Mouse (Mus musculus) embryo, embryonic 11.5 days (tissue): Measurements from ENCODE around the gene Ak9.
A peak's percentile ranks its signal among the peaks of the same experiment; 100 is the strongest.

Experiments
- DNase-seq: peaks from one replicate; pipeline ENCODE4 v3.0.0-alpha.2; 2012; ENCODE audit warnings: low read depth, low spot score

The Ak9 gene

GRCm38 (mm10) chr10:41450780-41451522 lies 147.2 kb downstream of the Ak9 start:
- DNase-seq: no peak

- DNase-seq: no peak
Measured at GRCm38 (mm10) chr10:41451656-41452055, 147.9 kb downstream of the Ak9 start.

GRCm38 (mm10) chr10:41452791-41453190 lies 149.0 kb downstream of the Ak9 start:
- no peak for DNase-seq

DNA sequence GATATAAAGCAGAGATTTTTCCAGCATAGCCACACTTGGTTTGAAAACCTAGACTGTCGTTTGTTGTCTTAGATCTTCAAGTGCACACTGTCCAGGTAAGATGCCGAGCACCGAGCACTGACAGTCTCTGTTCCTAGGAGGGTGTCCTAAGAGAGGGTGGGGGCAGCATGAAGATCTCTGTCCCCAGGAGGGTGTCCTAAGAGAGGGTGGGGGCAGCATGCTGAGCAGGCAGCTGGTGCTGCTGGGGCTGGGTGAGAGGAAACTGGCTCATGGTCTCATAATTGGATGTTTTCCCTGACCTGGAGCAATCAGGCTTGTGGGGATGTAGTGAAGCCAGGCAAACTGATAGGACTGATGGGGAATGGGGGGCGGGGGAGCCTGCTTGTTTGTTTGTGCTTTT lies 156.2 kb downstream of the Ak9 start:
- DNase-seq: no peak

DNA sequence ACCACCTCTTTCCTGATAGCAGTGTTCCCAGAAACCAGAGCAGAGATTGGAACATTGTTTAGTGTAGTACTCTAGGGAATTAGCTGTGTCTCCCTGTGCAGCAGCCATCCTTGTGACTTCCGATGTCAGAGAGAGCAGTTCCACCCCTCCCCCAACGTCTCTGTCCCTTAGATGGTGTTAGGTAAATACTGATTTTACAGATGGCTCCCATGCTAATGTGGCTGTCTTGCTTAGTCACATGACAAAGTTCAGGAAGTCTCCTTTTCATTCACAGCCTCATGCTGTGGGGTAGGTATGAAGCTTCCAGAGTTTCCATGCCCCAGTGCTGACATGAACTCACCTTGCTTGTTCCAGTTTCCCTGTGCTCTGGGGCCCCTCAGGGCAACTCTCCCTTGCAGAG lies 156.7 kb downstream of the Ak9 start:
- no peak for DNase-seq

GRCm38 (mm10) chr10:41461057-41461722 lies 157.4 kb downstream of the Ak9 start:
- no peak for DNase-seq

DNA sequence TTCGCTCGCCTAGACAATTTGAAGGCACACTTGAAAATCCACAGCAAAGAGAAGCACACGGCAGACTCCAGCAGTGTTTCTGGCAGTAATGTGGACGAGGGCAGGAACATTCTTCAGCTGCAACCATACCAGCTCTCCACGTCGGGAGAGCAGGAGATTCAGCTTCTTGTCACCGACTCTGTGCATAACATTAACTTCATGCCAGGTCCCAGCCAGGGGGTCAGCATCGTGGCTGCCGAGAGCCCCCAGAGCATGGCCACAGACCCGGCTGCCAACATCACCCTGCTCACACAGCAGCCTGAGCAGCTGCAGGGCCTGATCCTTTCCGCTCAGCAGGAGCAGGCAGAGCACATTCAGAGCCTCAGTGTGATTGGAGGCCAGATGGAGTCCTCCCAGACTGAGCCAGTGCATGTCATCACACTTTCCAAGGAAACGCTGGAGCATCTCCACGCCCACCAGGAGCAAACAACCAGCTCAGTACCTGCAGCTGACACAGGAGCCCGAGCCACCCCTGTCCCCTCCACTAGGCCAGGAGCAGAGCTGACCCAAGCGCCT lies 160.7 kb downstream of the Ak9 start:
- no peak for DNase-seq

DNA sequence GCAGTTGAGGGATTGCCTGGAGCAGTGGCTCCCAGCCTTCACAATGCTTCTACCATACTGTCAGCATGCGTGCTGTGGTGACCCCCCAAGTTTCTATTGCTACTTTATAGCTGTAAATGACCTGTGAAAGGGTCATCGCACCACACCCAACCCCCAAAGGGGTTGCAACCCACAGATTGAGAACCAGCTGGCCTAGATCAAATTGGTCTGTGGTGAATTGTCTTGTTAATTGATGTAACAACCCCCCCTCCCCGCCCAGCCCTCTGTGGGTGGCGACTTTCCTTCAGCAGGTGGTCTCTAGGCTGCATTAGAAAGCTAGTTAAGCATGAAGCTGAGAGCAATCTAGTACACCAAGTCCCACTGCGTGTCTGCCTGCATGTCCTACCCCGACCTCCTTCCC lies 163.5 kb downstream of the Ak9 start:
- no peak for DNase-seq

- DNase-seq: no peak
Measured at GRCm38 (mm10) chr10:41470693-41471092, 166.9 kb downstream of the Ak9 start.

DNA sequence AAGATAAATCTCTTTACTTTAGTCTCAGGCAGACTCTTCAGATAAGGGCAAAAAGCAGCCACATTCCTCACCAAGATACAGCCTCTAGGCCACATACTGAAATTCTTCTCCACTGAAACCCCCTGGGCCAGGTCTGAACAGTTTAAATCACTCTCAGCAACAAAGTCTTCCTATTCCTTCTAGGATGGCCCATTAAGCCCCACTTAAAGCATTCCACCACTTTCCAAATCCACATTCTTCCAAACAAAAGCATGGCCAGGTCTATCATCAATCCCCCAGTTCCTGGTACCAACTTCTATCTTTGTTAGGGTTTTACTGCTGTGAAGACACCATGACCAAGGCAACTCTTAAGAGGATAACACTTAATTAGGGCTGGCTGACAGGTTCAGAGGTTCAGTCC lies 168.8 kb downstream of the Ak9 start:
- no peak for DNase-seq

DNA sequence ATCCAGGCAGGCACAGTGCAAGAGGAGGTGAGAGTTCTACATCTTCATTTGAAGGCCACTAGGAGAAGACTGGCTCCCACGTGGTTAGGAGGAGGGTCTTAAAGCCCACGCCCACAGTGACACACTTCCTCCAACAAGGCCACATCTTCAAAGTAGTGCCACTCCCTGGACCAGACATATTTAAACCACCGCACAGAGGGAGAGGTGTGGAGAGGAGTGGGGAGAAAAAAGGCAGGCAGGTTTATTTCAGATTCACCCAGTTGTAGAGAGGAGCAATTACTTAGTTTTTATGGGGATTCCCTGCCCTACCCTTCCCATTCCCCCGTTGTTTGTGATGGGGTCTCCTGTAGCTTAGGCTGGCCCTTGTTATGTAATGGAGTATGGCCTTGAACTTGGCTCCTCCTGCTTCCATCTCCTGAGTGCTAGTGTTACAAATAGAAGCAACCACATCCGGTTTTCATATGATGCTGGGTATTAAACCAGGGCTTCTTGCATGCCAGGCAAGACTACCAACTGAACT lies 169.2 kb downstream of the Ak9 start:
- no peak for DNase-seq

GRCm38 (mm10) chr10:41473782-41474468 lies 170.1 kb downstream of the Ak9 start:
- no peak for DNase-seq

- no peak for DNase-seq
Measured at GRCm38 (mm10) chr10:41474981-41475391, 171.2 kb downstream of the Ak9 start.

DNA sequence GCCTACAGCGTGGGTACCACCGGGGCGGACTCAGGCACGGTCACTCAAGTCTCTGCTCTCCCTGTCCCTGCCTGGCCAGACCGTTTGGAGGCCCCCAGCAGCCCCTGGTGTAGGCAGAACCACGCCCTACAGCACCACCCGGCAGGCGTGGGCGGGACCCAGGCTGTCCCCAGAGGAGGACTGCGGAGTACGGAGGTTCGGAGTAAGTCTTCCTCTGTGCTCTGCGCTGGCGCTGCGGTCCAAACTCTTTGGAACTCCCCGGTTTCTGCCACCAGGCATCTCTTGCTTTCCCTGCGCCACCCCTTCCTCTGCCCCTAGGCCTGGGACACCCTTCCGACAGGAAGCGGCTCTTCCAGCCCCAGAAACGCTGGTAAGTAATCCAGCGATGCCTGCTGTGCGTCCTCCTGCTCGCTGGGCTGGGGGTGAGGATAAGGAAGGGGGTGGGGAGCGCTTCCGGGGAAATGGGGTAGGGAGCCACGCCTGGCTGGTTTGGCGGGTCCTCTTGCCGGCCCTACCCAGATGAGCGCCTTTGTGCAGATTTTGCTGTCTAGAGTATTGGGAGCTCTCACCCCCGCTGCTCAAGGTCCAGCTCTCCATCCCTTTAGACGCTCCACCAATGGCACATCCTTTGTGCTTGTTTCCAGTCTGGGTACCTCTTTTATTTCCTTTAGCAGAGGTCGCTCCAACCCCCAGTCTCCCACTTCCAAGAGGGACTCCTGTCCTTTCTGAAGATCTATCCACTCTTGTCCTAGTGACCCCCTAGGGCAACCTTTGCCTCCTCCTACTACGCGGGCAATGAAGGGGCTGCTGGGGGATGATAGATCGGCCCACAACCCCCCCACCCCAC lies 172.6 kb downstream of the Ak9 start, which contains the start of gene Mical1:
Mical1 (plus strand) TSS at position 144 of the 847 bp plus-strand sequence.
- no peak for DNase-seq

GRCm38 (mm10) chr10:41477018-41477277 lies 173.2 kb downstream of the Ak9 start:
- DNase-seq: no peak

GRCm38 (mm10) chr10:41477278-41478181 lies 173.8 kb downstream of the Ak9 start:
- DNase-seq: peak; percentile 51

GRCm38 (mm10) chr10:41479961-41480360 lies 176.2 kb downstream of the Ak9 start:
- DNase-seq: no peak

DNA sequence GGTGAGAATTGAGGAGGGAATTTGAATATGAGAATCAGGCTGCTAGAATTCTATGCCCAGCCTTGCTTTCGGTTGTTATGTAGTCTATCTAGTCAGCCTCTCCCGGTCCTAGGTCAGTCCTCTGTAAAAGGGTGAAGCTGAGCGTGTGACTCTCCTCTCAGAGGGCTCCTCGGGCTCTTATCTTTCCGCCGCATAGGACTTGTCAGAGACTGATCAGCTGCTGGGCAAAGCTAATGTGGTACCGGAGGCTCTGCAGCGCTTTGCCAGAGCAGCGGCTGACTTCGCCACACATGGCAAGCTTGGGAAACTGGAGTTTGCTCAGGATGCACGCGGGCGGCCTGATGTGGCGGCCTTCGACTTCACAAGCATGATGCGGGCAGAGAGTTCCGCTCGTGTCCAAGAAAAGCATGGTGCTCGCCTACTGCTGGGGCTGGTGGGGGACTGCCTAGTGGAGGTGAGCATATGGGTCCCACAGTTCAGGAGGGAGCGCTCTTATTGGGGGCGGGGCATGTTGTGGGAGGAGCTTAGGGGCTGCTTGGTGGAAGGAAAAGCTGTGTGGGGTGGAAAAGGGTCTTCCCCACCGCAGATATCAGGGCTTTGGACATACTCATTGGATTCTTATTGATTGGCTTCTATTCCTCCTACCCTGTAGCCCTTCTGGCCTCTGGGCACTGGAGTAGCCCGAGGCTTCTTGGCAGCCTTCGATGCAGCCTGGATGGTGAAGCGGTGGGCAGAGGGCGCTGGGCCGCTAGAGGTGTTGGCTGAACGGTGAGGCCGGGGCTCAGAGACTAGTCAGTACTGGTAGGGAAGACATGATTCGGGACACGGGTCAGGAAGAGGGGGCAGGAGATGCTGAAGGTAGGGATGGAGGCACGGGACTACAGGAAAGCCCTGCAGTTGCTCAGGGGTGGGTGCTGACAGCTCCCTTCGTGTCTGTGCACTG lies 177.4 kb downstream of the Ak9 start:
- no peak for DNase-seq

DNA sequence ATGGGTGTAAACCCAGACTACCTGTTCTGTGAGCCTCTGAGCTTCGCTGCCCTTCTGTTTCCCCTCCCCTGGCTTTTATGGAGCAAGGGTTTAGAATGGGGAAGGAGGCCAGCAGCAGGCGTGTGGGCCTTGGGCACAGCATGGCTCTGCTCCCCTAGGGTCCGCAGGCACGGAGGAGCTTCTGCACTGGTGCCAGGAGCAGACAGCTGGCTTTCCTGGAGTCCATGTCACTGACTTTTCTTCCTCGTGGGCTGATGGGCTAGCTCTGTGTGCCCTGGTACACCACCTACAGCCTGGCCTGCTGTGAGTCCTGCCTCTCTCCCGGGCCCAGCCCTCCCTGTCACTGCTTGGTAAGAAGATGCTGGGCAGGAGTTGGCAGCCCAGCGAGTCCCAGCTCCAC lies 178.7 kb downstream of the Ak9 start:
- DNase-seq: no peak
